Mouse (Mus musculus) kidney, postnatal 0 days (tissue): ENCODE measurements around the gene Pde9a. TPM values are rescaled to one million over a fixed set of nuclear protein-coding genes. Genes with fewer than 3 reads are reported as not detected.
A peak's percentile ranks its signal among the peaks of the same experiment; 100 is the strongest.

Experiments used
- ATAC-seq: fragments of 200-750 bp; cut with Nextera tagmentation; replicated peaks from 2 replicates; pipeline ENCODE4 v1.8.0; 2017; ENCODE audit warnings: low read depth, moderate number of reproducible peaks, moderate TSS enrichment, moderate library complexity; ENCODE audit not compliant: low FRiP score
- DNase-seq: peaks from one replicate; pipeline ENCODE4 v3.0.0-alpha.2; 2016; ENCODE audit warnings: low spot score
- H3K27ac ChIP-seq: fragments of 300-500 bp; sonication (generic); 2 replicates; pipeline ENCODE4 v1.5.1; 2014; ENCODE audit warnings: mild to moderate bottlenecking
- H3K27me3 ChIP-seq: fragments of 300-500 bp; sonication (generic); 2 replicates; pipeline ENCODE4 v1.6.1; 2014; ENCODE audit warnings: low read length, mixed read lengths; ENCODE audit not compliant: insufficient read depth
- H3K36me3 ChIP-seq: fragments of 300-500 bp; sonication (generic); 2 replicates; pipeline ENCODE4 v1.6.1; 2014; ENCODE audit warnings: low read length, mixed read lengths; ENCODE audit not compliant: insufficient read depth
- H3K4me1 ChIP-seq: fragments of 300-500 bp; sonication (generic); replicated peaks from 2 replicates; pipeline ENCODE4 v1.6.1; 2014; ENCODE audit warnings: antibody characterized with exemption, low read length, mixed read lengths; ENCODE audit not compliant: insufficient read depth
- H3K4me2 ChIP-seq: fragments of 300-500 bp; sonication (generic); 2 replicates; pipeline ENCODE4 v1.6.1; 2014; ENCODE audit warnings: mild to moderate bottlenecking, low read length, moderate library complexity, mixed read lengths
- H3K4me3 ChIP-seq: fragments of 300-500 bp; sonication (generic); replicated peaks from 2 replicates; pipeline ENCODE4 v1.5.1; 2014; ENCODE audit warnings: low read depth, low read length
- H3K9ac ChIP-seq: fragments of 300-500 bp; sonication (generic); 2 replicates; pipeline ENCODE4 v1.6.1; 2014; ENCODE audit warnings: low read depth, low read length
- H3K9me3 ChIP-seq: fragments of 300-500 bp; sonication (generic); replicated peaks from 2 replicates; pipeline ENCODE4 v1.6.1; 2016; ENCODE audit warnings: low read length, inconsistent platforms, mixed read lengths
- CTCF ChIP-seq: IDR thresholded peaks from 2 replicates; pipeline ENCODE4 v1.5.1; 2016; ENCODE audit warnings: antibody characterized with exemption, low read depth, mild to moderate bottlenecking, moderate library complexity
- WGBS: fragments of 180-500 bp; shearing (Covaris S2); extraction: QIAGEN DNeasy Blood & Tissue Kit; methylation state at CpG from one replicate; pipeline ENCODE4 v1.1.7; 2014; 5-methylcytosine and 5-hydroxymethylcytosine counted together
- polyA plus RNA-seq: library from polyadenylated mRNA; unstranded; fragments of >200 nt; fragmentation: Nextera tagmentation; extraction: Ambion mirVana; gene quantifications from 2 replicates; pipeline ENCODE4 v1.2.1, GENCODE M21; 2015

Pde9a gene
- polyA plus RNA-seq, 1 experiment from 2014 or later: 31.9 TPM

- H3K27ac ChIP-seq: no peak overlapping the region
- DNase-seq (no peak), ATAC-seq (no peak)
- no peaks in the 10 kb centered on the region for H3K27me3 ChIP-seq
- WGBS: 51% methylated on average over 11 of the region's 11 CpGs
- no peak overlapping the region for H3K4me2 ChIP-seq
- no peaks in the 10 kb centered on the region for H3K9me3 ChIP-seq
- H3K4me3 ChIP-seq: no peak overlapping the region
- H3K4me1 ChIP-seq: no peaks in the 10 kb centered on the region
- H3K36me3 ChIP-seq: 0 out of 2 replicates have a peak, but pooled peaks cover 4% of the 10 kb centered on the region
- no peak overlapping the region for H3K9ac ChIP-seq
- no peak for TF ChIP-seq CTCF
These were observed 93.3 kb downstream of the Pde9a start for GRCm38 (mm10) chr17:31479108-31479844.

DNA sequence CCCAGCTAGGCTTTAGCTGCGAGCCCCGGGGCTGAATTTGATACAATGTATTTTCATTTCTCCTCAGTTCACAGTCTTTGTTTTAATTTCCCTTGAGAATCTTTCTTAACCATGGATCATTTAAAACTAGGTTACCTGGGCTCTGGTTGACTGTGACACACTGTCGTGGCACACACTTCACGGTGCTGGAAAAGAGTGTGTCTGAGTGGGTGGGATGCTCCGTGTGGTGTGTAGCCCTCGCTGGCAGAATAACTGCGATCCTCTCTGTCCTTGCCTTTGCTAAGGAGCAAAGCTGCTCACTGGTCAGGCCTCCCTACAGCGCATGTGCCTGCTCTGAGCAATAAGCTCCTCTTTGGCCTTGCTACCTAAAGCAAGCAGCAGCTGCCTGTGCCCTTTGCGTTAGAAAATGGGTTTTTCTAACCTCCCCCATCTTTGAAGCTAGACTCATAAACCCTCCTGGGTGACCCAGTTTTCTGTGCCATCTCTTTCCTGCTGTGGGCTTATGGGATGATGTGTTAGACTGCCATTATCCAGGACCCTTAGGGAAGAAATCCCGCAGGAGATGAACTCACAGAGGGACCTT, 100.7 kb downstream of the Pde9a start:
- Histone ChIP-seq H3K4me2 (no peak overlapping the region), H3K36me3 (no peaks in the 10 kb centered on the region), H3K4me3 (no peak overlapping the region), H3K4me1 (no peaks in the 10 kb centered on the region), H3K27ac (peak overlapping the region; percentile 66), H3K9me3 (no peaks in the 10 kb centered on the region), H3K9ac (no peak overlapping the region), H3K27me3 (no peaks in the 10 kb centered on the region)
- DNase-seq (no peak), ATAC-seq (no peak)
- 67% methylated on average over 10 of the region's 10 CpGs for WGBS
- TF ChIP-seq CTCF: no peak

DNA sequence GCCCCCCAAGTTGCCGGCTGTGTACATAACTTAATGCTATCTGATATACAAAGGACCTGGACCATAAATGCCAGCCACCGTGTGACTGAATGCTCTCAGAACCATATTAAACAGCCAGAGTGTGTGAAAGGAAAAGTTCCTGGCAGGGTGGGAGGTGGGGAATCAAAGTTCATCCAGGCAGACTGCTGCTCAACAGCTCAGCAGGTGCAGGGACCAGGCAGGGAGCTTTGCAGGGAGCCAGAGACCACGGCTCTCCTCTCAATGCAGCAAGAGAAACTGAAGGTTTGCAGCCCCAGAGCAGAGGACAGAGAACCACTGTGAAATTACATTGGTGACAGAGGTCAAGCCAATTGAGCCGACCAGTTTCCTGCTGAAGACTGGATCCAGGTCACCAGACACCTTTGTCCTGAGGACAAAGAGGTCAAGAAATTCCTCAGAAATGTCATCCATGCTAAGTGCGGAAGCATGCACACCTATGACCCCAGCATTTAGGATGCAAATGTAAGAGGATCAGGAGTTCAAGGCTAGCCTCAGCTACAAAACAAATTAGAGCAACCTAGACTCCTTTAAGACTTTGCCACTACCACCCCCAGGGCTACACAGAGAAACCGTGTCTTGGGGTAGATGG, 101.5 kb downstream of the Pde9a start:
- Histone ChIP-seq H3K27ac (peak overlapping the region; percentile 66), H3K9ac (no peak overlapping the region)
- 22% methylated on average over 6 of the region's 6 CpGs for WGBS

GRCm38 (mm10) chr17:31491355-31491754, 105.3 kb downstream of the Pde9a start:
- no peaks in the 10 kb centered on the region for H3K9me3 ChIP-seq
- H3K9ac ChIP-seq: no peak overlapping the region
- ATAC-seq (no peak), DNase-seq (no peak)
- H3K27ac ChIP-seq: no peak overlapping the region
- H3K27me3 ChIP-seq: no peaks in the 10 kb centered on the region
- no peaks in the 10 kb centered on the region for H3K4me1 ChIP-seq
- no peak overlapping the region for H3K4me2 ChIP-seq
- H3K36me3 ChIP-seq: peaks cover 15% of the 10 kb centered on the region
- no peak for TF ChIP-seq CTCF
- no peak overlapping the region for H3K4me3 ChIP-seq

More for the DNA sequence above, 101.5 kb downstream of the Pde9a start:
- H3K4me3 ChIP-seq: no peak overlapping the region
- TF ChIP-seq CTCF: no peak
- no peaks in the 10 kb centered on the region for H3K36me3 ChIP-seq
- H3K4me2 ChIP-seq: no peak overlapping the region
- 0 out of 2 replicates have a peak, but pooled peaks have one; percentile 53 for ATAC-seq
- no peaks in the 10 kb centered on the region for H3K9me3 ChIP-seq
- no peaks in the 10 kb centered on the region for H3K27me3 ChIP-seq
- H3K4me1 ChIP-seq: no peaks in the 10 kb centered on the region
- no peak for DNase-seq

- no peak overlapping the region for H3K9ac ChIP-seq
- TF ChIP-seq CTCF: peak; percentile 99
- peaks cover 22% of the 10 kb centered on the region for H3K36me3 ChIP-seq
- no peak overlapping the region for H3K4me3 ChIP-seq
- no peaks in the 10 kb centered on the region for H3K9me3 ChIP-seq
- no peak overlapping the region for H3K4me2 ChIP-seq
- ATAC-seq (no peak), DNase-seq (peak; percentile 94)
- H3K4me1 ChIP-seq: no peaks in the 10 kb centered on the region
- H3K27ac ChIP-seq: no peak overlapping the region
- 0% methylated on average over 2 of the region's 2 CpGs for WGBS
- no peaks in the 10 kb centered on the region for H3K27me3 ChIP-seq
These were observed 106.4 kb downstream of the Pde9a start for GRCm38 (mm10) chr17:31492416-31492815.

DNA sequence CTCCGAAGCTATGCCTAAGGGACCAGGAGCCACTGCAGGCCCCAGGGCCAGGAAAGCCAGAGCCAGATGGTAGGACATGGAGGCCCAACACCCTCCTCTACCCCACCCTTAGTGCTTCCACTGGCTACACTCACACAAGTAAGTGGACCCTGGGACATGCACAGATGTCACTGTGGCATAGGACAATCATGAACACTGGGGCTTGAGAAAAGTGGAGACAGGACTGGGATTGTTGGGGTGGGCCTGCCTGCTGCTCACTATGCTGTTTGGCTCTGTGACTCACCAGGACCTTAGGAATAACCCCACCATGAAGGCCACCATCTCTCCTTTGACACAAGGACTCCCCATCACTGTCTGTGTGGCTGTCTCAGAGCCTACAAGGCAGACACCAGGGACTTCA, 109.0 kb downstream of the Pde9a start:
- DNase-seq: no peak
- ATAC-seq: no peak; the same call in 1 of the 2 replicates
- no peaks in the 10 kb centered on the region for H3K27me3 ChIP-seq
- H3K27ac ChIP-seq: no peak overlapping the region
- H3K36me3 ChIP-seq: peaks cover 48% of the 10 kb centered on the region
- no peaks in the 10 kb centered on the region for H3K4me1 ChIP-seq
- no peaks in the 10 kb centered on the region for H3K9me3 ChIP-seq
- no peak overlapping the region for H3K9ac ChIP-seq
- no peak overlapping the region for H3K4me3 ChIP-seq
- 95% methylated on average over 1 of the region's 1 CpGs for WGBS
- H3K4me2 ChIP-seq: no peak overlapping the region
- no peak for TF ChIP-seq CTCF
